Mouse (Mus musculus): ENCODE results near the gene Arhgap35.

DNA sequence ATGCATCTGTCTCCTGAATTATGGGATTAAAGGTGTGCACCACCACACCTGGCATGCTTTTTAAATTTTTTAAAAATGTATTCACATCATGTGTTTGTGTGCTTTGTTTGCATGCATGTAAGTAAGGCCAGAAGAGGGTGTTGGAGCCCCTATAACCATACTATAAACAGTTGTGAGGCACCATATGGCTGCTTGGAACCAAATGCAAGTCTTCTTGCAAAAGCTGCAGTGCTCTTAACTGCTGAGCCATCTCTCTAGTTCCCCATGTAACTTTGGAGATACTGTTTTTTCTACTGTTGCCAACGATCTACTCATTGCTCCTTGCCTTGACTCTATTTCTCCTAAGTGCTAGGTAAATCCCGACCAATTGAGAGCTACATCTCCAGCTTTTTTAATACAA is 95.5 kb downstream of the Arhgap35 start:
- TF ChIP-seq CTCF (conservative IDR thresholded peaks at IDR 0.05; ENCODE audit: low read length) (no peak), NANOG (IDR thresholded peaks at IDR 0.05; ENCODE audit: borderline replicate concordance, low read length) (no peak), POU5F1 (IDR thresholded peaks at IDR 0.05; ENCODE audit: borderline replicate concordance, low read length) (no peak)

Measured in E14TG2a.4 (cell line).